In genomic region chr16:20677974-20678675, GRCm38 (mm10) we compare ENCODE assay signal across 8 mouse cellular contexts. TPM values are rescaled to one million over a fixed set of nuclear protein-coding genes. Genes with fewer than 3 reads are reported as not detected.
DNase-seq lines count a peak whose midpoint lies in the region; ATAC-seq and TF ChIP-seq lines count a peak whose summit lies in the region.
"Had no signal": no experiment of that assay in that cellular context is flagged by ENCODE, and none has a peak within 500 bp of the region (broad histone marks: within the 10 kb centered on the region; RNA-seq: fewer than 3 reads in every experiment).

No protein-coding gene starts in this region.

- H3K27ac ChIP-seq in liver, embryonic 14.5 days: peak overlapping the region; percentile 5
- no peak overlapping the region for H3K27ac ChIP-seq in thymus, adult 2 months (ENCODE audit: control insufficient read depth, insufficient read depth, low read length)
- H3K27ac ChIP-seq: embryonic facial prominence, embryonic 13.5 days had no signal

- TF ChIP-seq CTCF in liver, embryonic 14.5 days (IDR thresholded peaks at IDR 0.05; ENCODE audit: low read depth): no peak
- TF ChIP-seq CTCF in thymus, adult 2 months (IDR thresholded peaks at IDR 0.05; ENCODE audit: borderline replicate concordance, control insufficient read depth, extremely low read depth, insufficient read depth, low read length, poor library complexity): no peak

- H3K4me3 ChIP-seq in liver, embryonic 14.5 days (ENCODE audit: insufficient read depth in 1 of 2, low read depth in 2 of 2, low read length in 2 of 2): no peak overlapping the region
- H3K4me3 ChIP-seq in thymus, adult 2 months (ENCODE audit: control insufficient read depth, insufficient read depth, low read length): no peak overlapping the region
- H3K4me3 ChIP-seq: embryonic facial prominence, embryonic 13.5 days had no signal

- TF ChIP-seq POLR2A in thymus, adult 2 months (IDR thresholded peaks at IDR 0.05; ENCODE audit: control insufficient read depth, extremely low read depth, insufficient read depth, low read length, poor library complexity): no peak

- WGBS in liver, embryonic 14.5 days (ENCODE audit: insufficient replicate concordance): 61% methylated on average over 10 of the region's 10 CpGs
- WGBS in thymus, adult 2 months: 61% methylated on average over 10 of the region's 10 CpGs

- no peak overlapping the region for H3K9ac ChIP-seq in liver, embryonic 14.5 days (replicated peaks)
- H3K9ac ChIP-seq: embryonic facial prominence, embryonic 13.5 days had no signal

- no peak for TF ChIP-seq EP300 in liver, embryonic 14.5 days (IDR thresholded peaks at IDR 0.05; ENCODE audit: low read depth)

- H3K27me3 ChIP-seq in liver, embryonic 14.5 days (ENCODE audit: control insufficient read depth, insufficient read depth, low read length): no peaks in the 10 kb centered on the region
- H3K27me3 ChIP-seq in thymus, adult 2 months (ENCODE audit: control insufficient read depth, insufficient read depth, low read length): no peaks in the 10 kb centered on the region
- H3K27me3 ChIP-seq: embryonic facial prominence, embryonic 13.5 days had no signal

- DNase-seq in NIH3T3 (ENCODE audit: low read depth): peak; percentile 97
- DNase-seq in adrenal gland, postnatal 25 days: peak; percentile 96
- DNase-seq in fibroblast of lung, adult 2 months (ENCODE audit: low read depth): peak; percentile 86
- peak; percentile 90 for DNase-seq in heart, postnatal 4 days
- DNase-seq in liver, embryonic 14.5 days (ENCODE audit: low read depth in 3 of 3, low spot score in 3 of 3): no peak
- peak; percentile 50 for DNase-seq in right cerebral cortex, postnatal 4 days
- DNase-seq in thymus, adult 2 months: no peak

- H3K36me3 ChIP-seq in liver, embryonic 14.5 days (replicated peaks; ENCODE audit: control insufficient read depth, insufficient read depth, low read depth): peaks cover 85% of the 10 kb centered on the region
- peaks cover 73% of the 10 kb centered on the region for H3K36me3 ChIP-seq in thymus, adult 2 months (ENCODE audit: control insufficient read depth, insufficient read depth, low read length)

- peaks cover 14 to 26% of the 10 kb centered on the region in 2 experiments for H3K4me1 ChIP-seq in liver, embryonic 14.5 days (replicated peaks; ENCODE audit: control insufficient read depth in 2 of 2, insufficient read depth in 2 of 2, low read length in 1 of 2)
- peaks cover 13% of the 10 kb centered on the region for H3K4me1 ChIP-seq in thymus, adult 2 months (replicated peaks; ENCODE audit: control insufficient read depth, insufficient read depth, low read length)

- H3K4me2 ChIP-seq in liver, embryonic 14.5 days (ENCODE audit: low read depth): peak overlapping the region; percentile 25
- H3K4me2 ChIP-seq: embryonic facial prominence, embryonic 13.5 days had no signal

- peak; percentile 44; the same call in 1 of the 2 replicates for ATAC-seq in liver, embryonic 14.5 days (ENCODE audit: insufficient read depth)

- no peaks in the 10 kb centered on the region for H3K9me3 ChIP-seq in liver, embryonic 14.5 days (ENCODE audit: control insufficient read depth, low read length)
- H3K9me3 ChIP-seq: embryonic facial prominence, embryonic 13.5 days had no signal

RNA-seq across cellular contexts. Expression of gene Eif4g1, which starts 10.0 kb away (rescaled TPM):
- total RNA-seq in adrenal gland, postnatal 25 days (2021): 337 and 368 TPM in 2 replicates
- 100 to 1,000 TPM; 374 TPM for total RNA-seq in heart, postnatal 4 days (2021)
- 76.0 and 101 TPM in 2 replicates for polyA plus RNA-seq in liver, embryonic 14.5 days (2012; rRNA removed)
- polyA plus RNA-seq in liver, embryonic 14.5 days (2014; fragmentation: Nextera tagmentation; extraction: Ambion mirVana): 65.1 and 76.7 TPM in 2 replicates
- polyA plus RNA-seq in thymus, adult 2 months (2012; rRNA removed): 618 and 639 TPM in 2 replicates

RNA-seq across cellular contexts. Expression of gene Fam131a, which starts 14.9 kb away (rescaled TPM):
- total RNA-seq in adrenal gland, postnatal 25 days (2021): 14.8 and 17.6 TPM in 2 replicates
- 10 to 100 TPM in 1 of 2 experiments, 1 to 10 TPM in 1; 10.0 to 13.8 TPM for total RNA-seq in heart, postnatal 4 days (2021)
- 1.0 and 1.4 TPM in 2 replicates for polyA plus RNA-seq in liver, embryonic 14.5 days (2012; rRNA removed)
- polyA plus RNA-seq in liver, embryonic 14.5 days (2014; fragmentation: Nextera tagmentation; extraction: Ambion mirVana): 1.3 TPM in 2 replicates
- polyA plus RNA-seq in thymus, adult 2 months (2012; rRNA removed): 6.9 and 8.9 TPM in 2 replicates

RNA-seq across cellular contexts. Expression of gene Psmd2, which starts 26.7 kb away (rescaled TPM):
- total RNA-seq in adrenal gland, postnatal 25 days (2021): 279 and 296 TPM in 2 replicates
- 100 to 1,000 TPM; 185 to 194 TPM for total RNA-seq in heart, postnatal 4 days (2021)
- polyA plus RNA-seq in liver, embryonic 14.5 days (2012; rRNA removed): 61.5 and 89.2 TPM in 2 replicates
- polyA plus RNA-seq in liver, embryonic 14.5 days (2014; fragmentation: Nextera tagmentation; extraction: Ambion mirVana): 162 and 165 TPM in 2 replicates
- polyA plus RNA-seq in thymus, adult 2 months (2012; rRNA removed): 101 and 104 TPM in 2 replicates

RNA-seq across cellular contexts. Expression of gene Polr2h, which starts 39.3 kb away (rescaled TPM):
- total RNA-seq in adrenal gland, postnatal 25 days (2021): 49.8 and 56.3 TPM in 2 replicates
- total RNA-seq in heart, postnatal 4 days (2021): 10 to 100 TPM; 15.6 to 16.7 TPM
- polyA plus RNA-seq in liver, embryonic 14.5 days (2012; rRNA removed): 21.5 and 30.1 TPM in 2 replicates
- 45.4 and 49.6 TPM in 2 replicates for polyA plus RNA-seq in liver, embryonic 14.5 days (2014; fragmentation: Nextera tagmentation; extraction: Ambion mirVana)
- polyA plus RNA-seq in thymus, adult 2 months (2012; rRNA removed): 24.7 and 32.9 TPM in 2 replicates

RNA-seq across cellular contexts. Expression of gene Clcn2, which starts 39.4 kb away (rescaled TPM):
- 45.9 and 74.4 TPM in 2 replicates for total RNA-seq in adrenal gland, postnatal 25 days (2021)
- total RNA-seq in heart, postnatal 4 days (2021): 1 to 10 TPM; 3.2 to 4.5 TPM
- 16.7 and 20.9 TPM in 2 replicates for polyA plus RNA-seq in liver, embryonic 14.5 days (2012; rRNA removed)
- 4.9 and 5.6 TPM in 2 replicates for polyA plus RNA-seq in liver, embryonic 14.5 days (2014; fragmentation: Nextera tagmentation; extraction: Ambion mirVana)
- polyA plus RNA-seq in thymus, adult 2 months (2012; rRNA removed): 40.5 and 42.1 TPM in 2 replicates

Comparison
In these comparisons a context has a peak if more than half of its experiments do, and no peak if none do; other contexts are left out.
1. DNase-seq: peak in NIH3T3 (single experiment), adrenal gland, postnatal 25 days (single experiment), fibroblast of lung, adult 2 months (single experiment), heart, postnatal 4 days (single experiment) and right cerebral cortex, postnatal 4 days (single experiment); none in liver, embryonic 14.5 days (0 of 3) and thymus, adult 2 months (single experiment).